Mouse (Mus musculus): Measurements from ENCODE around the gene Olfr76. TPM values are rescaled to one million over a fixed set of nuclear protein-coding genes. Genes with fewer than 3 reads are reported as not detected.
"Not testable (repeated sequence)": the region's sequence is repeated elsewhere in the genome, so short reads cannot be mapped to it uniquely, and the experiment has no call there.

Olfr76 gene
- polyA plus RNA-seq, 1 experiment from 2014 or later = not detected

- no peaks in the 10 kb centered on the region for H3K4me1 ChIP-seq (replicated peaks; ENCODE audit: insufficient read depth, low read length)
Observed at GRCm38 (mm10) chr19:12113807-12114206, 9.2 kb downstream of the Olfr76 start.

GRCm38 (mm10) chr19:12104541-12104940, 18.5 kb downstream of the Olfr76 start:
- Histone ChIP-seq H3K4me3 (replicated peaks; ENCODE audit: low read depth, low read length) (no peak overlapping the region), H3K36me3 (ENCODE audit: insufficient read depth, low read length) (no peaks in the 10 kb centered on the region), H3K9me3 (replicated peaks; ENCODE audit: low read length) (no peaks in the 10 kb centered on the region), H3K9ac (ENCODE audit: low read depth, low read length) (no peak overlapping the region), H3K27ac (no peak overlapping the region), H3K4me2 (ENCODE audit: low read length) (no peak overlapping the region), H3K4me1 (replicated peaks; ENCODE audit: insufficient read depth, low read length) (no peaks in the 10 kb centered on the region), H3K27me3 (ENCODE audit: insufficient read depth, low read length) (no peaks in the 10 kb centered on the region)
- no peak for TF ChIP-seq CTCF (IDR thresholded peaks at IDR 0.05; ENCODE audit: low read depth)
- ATAC-seq (replicated peaks; ENCODE audit: low FRiP score, low read depth) (no peak), DNase-seq (ENCODE audit: low spot score) (no peak)
- WGBS = 63% methylated on average over 1 of the region's 1 CpGs

More at GRCm38 (mm10) chr19:12113807-12114206, 9.2 kb downstream of the Olfr76 start:
- 67% methylated on average over 1 of the region's 1 CpGs for WGBS
- H3K4me2 ChIP-seq (ENCODE audit: low read length) = no peak overlapping the region
- H3K27ac ChIP-seq = no peak overlapping the region
- no peaks in the 10 kb centered on the region for H3K36me3 ChIP-seq (ENCODE audit: insufficient read depth, low read length)
- no peak overlapping the region for H3K9ac ChIP-seq (ENCODE audit: low read depth, low read length)
- H3K4me3 ChIP-seq (replicated peaks; ENCODE audit: low read depth, low read length) = no peak overlapping the region
- no peaks in the 10 kb centered on the region for H3K27me3 ChIP-seq (ENCODE audit: insufficient read depth, low read length)
- no peak for DNase-seq (ENCODE audit: low spot score)
- no peak for TF ChIP-seq CTCF (IDR thresholded peaks at IDR 0.05; ENCODE audit: low read depth)
- no peaks in the 10 kb centered on the region for H3K9me3 ChIP-seq (replicated peaks; ENCODE audit: low read length)
- ATAC-seq (replicated peaks; ENCODE audit: low FRiP score, low read depth) = no peak

- WGBS = 91% methylated on average over 2 of the region's 2 CpGs
- Histone ChIP-seq H3K4me3 (replicated peaks; ENCODE audit: low read depth, low read length) (no peak within 1 kb of the TSS), H3K4me2 (ENCODE audit: low read length) (no peak within 1 kb of the TSS), H3K27me3 (ENCODE audit: insufficient read depth, low read length) (no peaks in the 10 kb centered on the region), H3K27ac (no peak within 1 kb of the TSS), H3K4me1 (replicated peaks; ENCODE audit: insufficient read depth, low read length) (no peaks in the 10 kb centered on the region), H3K9ac (ENCODE audit: low read depth, low read length) (no peak within 1 kb of the TSS), H3K9me3 (replicated peaks; ENCODE audit: low read length) (no peaks in the 10 kb centered on the region), H3K36me3 (ENCODE audit: insufficient read depth, low read length) (no peaks in the 10 kb centered on the region)
- ATAC-seq (replicated peaks; ENCODE audit: low FRiP score, low read depth) = no peak
- no peak for TF ChIP-seq CTCF (IDR thresholded peaks at IDR 0.05; ENCODE audit: low read depth)
- DNase-seq (ENCODE audit: low spot score) = no peak
Observed at GRCm38 (mm10) chr19:12103234-12103633, 19.8 kb downstream of the Olfr76 start, which contains the start of gene Olfr1427. Gene Olfr1427 (minus strand): TSS chr19:12103334.

GRCm38 (mm10) chr19:12091913-12092312, 31.1 kb downstream of the Olfr76 start, which contains the start of gene Olfr1426:
Gene Olfr1426 (minus strand): TSS chr19:12092013.
- Histone ChIP-seq H3K9me3 (replicated peaks; ENCODE audit: low read length) (no peaks in the 10 kb centered on the region), H3K36me3 (ENCODE audit: insufficient read depth, low read length) (no peaks in the 10 kb centered on the region), H3K27me3 (ENCODE audit: insufficient read depth, low read length) (no peaks in the 10 kb centered on the region), H3K4me1 (replicated peaks; ENCODE audit: insufficient read depth, low read length) (no peaks in the 10 kb centered on the region), H3K4me2 (ENCODE audit: low read length) (no peak within 1 kb of the TSS), H3K9ac (ENCODE audit: low read depth, low read length) (no peak within 1 kb of the TSS), H3K4me3 (replicated peaks; ENCODE audit: low read depth, low read length) (no peak within 1 kb of the TSS), H3K27ac (no peak within 1 kb of the TSS)
- no peak for TF ChIP-seq CTCF (IDR thresholded peaks at IDR 0.05; ENCODE audit: low read depth)
- 84% methylated on average over 1 of the region's 1 CpGs for WGBS
- DNase-seq (ENCODE audit: low spot score) (no peak), ATAC-seq (replicated peaks; ENCODE audit: low FRiP score, low read depth) (no peak)

GRCm38 (mm10) chr19:12077631-12078030, 45.4 kb downstream of the Olfr76 start, which contains the start of gene Olfr1425:
Gene Olfr1425 (minus strand): TSS chr19:12077731.
- not testable (repeated sequence) for H3K27ac ChIP-seq; H3K36me3 ChIP-seq (ENCODE audit: insufficient read depth, low read length); H3K27me3 ChIP-seq (ENCODE audit: insufficient read depth, low read length); H3K9me3 ChIP-seq (replicated peaks; ENCODE audit: low read length); DNase-seq (ENCODE audit: low spot score); H3K4me3 ChIP-seq (replicated peaks; ENCODE audit: low read depth, low read length); ATAC-seq (replicated peaks; ENCODE audit: low FRiP score, low read depth); H3K9ac ChIP-seq (ENCODE audit: low read depth, low read length); H3K4me2 ChIP-seq (ENCODE audit: low read length); H3K4me1 ChIP-seq (replicated peaks; ENCODE audit: insufficient read depth, low read length)
- WGBS = 83% methylated on average over 4 of the region's 4 CpGs

- WGBS = 85% methylated on average over 1 of the region's 1 CpGs
- not testable (repeated sequence) for H3K4me1 ChIP-seq (replicated peaks; ENCODE audit: insufficient read depth, low read length); H3K4me2 ChIP-seq (ENCODE audit: low read length); H3K4me3 ChIP-seq (replicated peaks; ENCODE audit: low read depth, low read length); H3K27ac ChIP-seq; H3K9ac ChIP-seq (ENCODE audit: low read depth, low read length); ATAC-seq (replicated peaks; ENCODE audit: low FRiP score, low read depth); H3K27me3 ChIP-seq (ENCODE audit: insufficient read depth, low read length); DNase-seq (ENCODE audit: low spot score); H3K36me3 ChIP-seq (ENCODE audit: insufficient read depth, low read length); H3K9me3 ChIP-seq (replicated peaks; ENCODE audit: low read length)
Observed at GRCm38 (mm10) chr19:12069546-12069945, 53.5 kb downstream of the Olfr76 start.

Other genes starting within 250 kb of the Olfr76 start
- not detected in 2 replicates for gene Olfr1419, start 248.1 kb downstream of the Olfr76 start, polyA plus RNA-seq (2015; fragmentation: Nextera tagmentation; extraction: Ambion mirVana)
- gene Olfr1420, start 236.6 kb downstream of the Olfr76 start, polyA plus RNA-seq (2015; fragmentation: Nextera tagmentation; extraction: Ambion mirVana) = 0.08 TPM in 2 replicates
- gene Patl1, start 210.8 kb downstream of the Olfr76 start, polyA plus RNA-seq (2015; fragmentation: Nextera tagmentation; extraction: Ambion mirVana) = 11.4 and 13.0 TPM in 2 replicates
- gene Osbp, start 157.3 kb downstream of the Olfr76 start, polyA plus RNA-seq (2015; fragmentation: Nextera tagmentation; extraction: Ambion mirVana) = 6.1 and 6.2 TPM in 2 replicates
- not detected in 2 replicates for gene Olfr1423, start 81.9 kb downstream of the Olfr76 start, polyA plus RNA-seq (2015; fragmentation: Nextera tagmentation; extraction: Ambion mirVana)
- gene Olfr1424, start 60.5 kb downstream of the Olfr76 start, polyA plus RNA-seq (2015; fragmentation: Nextera tagmentation; extraction: Ambion mirVana) = not detected in 2 replicates
- gene Olfr1425, start 45.5 kb downstream of the Olfr76 start, polyA plus RNA-seq (2015; fragmentation: Nextera tagmentation; extraction: Ambion mirVana) = not detected in 2 replicates
- gene Olfr1426, start 31.2 kb downstream of the Olfr76 start, polyA plus RNA-seq (2015; fragmentation: Nextera tagmentation; extraction: Ambion mirVana) = not detected in 2 replicates
- gene Olfr1427, start 19.9 kb downstream of the Olfr76 start, polyA plus RNA-seq (2015; fragmentation: Nextera tagmentation; extraction: Ambion mirVana) = not detected in 2 replicates
- not detected in 2 replicates for gene Olfr1428, start 7.3 kb downstream of the Olfr76 start, polyA plus RNA-seq (2015; fragmentation: Nextera tagmentation; extraction: Ambion mirVana)
- gene Olfr1555-ps1, start 46.9 kb upstream of the Olfr76 start, polyA plus RNA-seq (2015; fragmentation: Nextera tagmentation; extraction: Ambion mirVana) = not detected in 2 replicates
- not detected in 2 replicates for gene Olfr1431, start 77.4 kb upstream of the Olfr76 start, polyA plus RNA-seq (2015; fragmentation: Nextera tagmentation; extraction: Ambion mirVana)
- gene Olfr1432, start 109.4 kb upstream of the Olfr76 start, polyA plus RNA-seq (2015; fragmentation: Nextera tagmentation; extraction: Ambion mirVana) = not detected in 2 replicates
- not detected in 2 replicates for gene Olfr262, start 118.5 kb upstream of the Olfr76 start, polyA plus RNA-seq (2015; fragmentation: Nextera tagmentation; extraction: Ambion mirVana)
- not detected in 2 replicates for gene Olfr235, start 137.8 kb upstream of the Olfr76 start, polyA plus RNA-seq (2015; fragmentation: Nextera tagmentation; extraction: Ambion mirVana)
- not detected in 2 replicates for gene Olfr1434, start 156.7 kb upstream of the Olfr76 start, polyA plus RNA-seq (2015; fragmentation: Nextera tagmentation; extraction: Ambion mirVana)
- not detected in 2 replicates for gene Olfr1436, start 175.9 kb upstream of the Olfr76 start, polyA plus RNA-seq (2015; fragmentation: Nextera tagmentation; extraction: Ambion mirVana)
- gene Olfr1437, start 201.9 kb upstream of the Olfr76 start, polyA plus RNA-seq (2015; fragmentation: Nextera tagmentation; extraction: Ambion mirVana) = not detected in 2 replicates
- not detected in 2 replicates for gene Olfr1438-ps1, start 212.7 kb upstream of the Olfr76 start, polyA plus RNA-seq (2015; fragmentation: Nextera tagmentation; extraction: Ambion mirVana)

Measured in kidney, postnatal 0 days (tissue).